Comparison of ENCODE assay signal across 10 mouse cellular contexts in genomic region chr6:72378510-72379234, GRCm38 (mm10). TPM values are rescaled to one million over a fixed set of nuclear protein-coding genes. Genes with fewer than 3 reads are reported as not detected.
DNase-seq lines count a peak whose midpoint lies in the region; ATAC-seq and TF ChIP-seq lines count a peak whose summit lies in the region.
"Had no signal": no experiment of that assay in that cellular context is flagged by ENCODE, and none has a peak within 500 bp of the region (broad histone marks: within the 10 kb centered on the region; RNA-seq: fewer than 3 reads in every experiment).

No protein-coding gene starts in this region.

- H3K4me2 ChIP-seq in heart, embryonic 12.5 days = peak overlapping the region; percentile 67
- peak overlapping the region; percentile 68 for H3K4me2 ChIP-seq in liver, embryonic 11.5 days
- H3K4me2 ChIP-seq in liver, embryonic 14.5 days (ENCODE audit: low read depth) = peak overlapping the region; percentile 73

- no peak overlapping the region for H3K9ac ChIP-seq in heart, embryonic 12.5 days
- H3K9ac ChIP-seq in liver, embryonic 11.5 days (ENCODE audit: low read depth, low read length) = peak overlapping the region; percentile 80; the same call in 1 of the 2 replicates
- peak overlapping the region; percentile 93 for H3K9ac ChIP-seq in liver, embryonic 14.5 days (replicated peaks)

- H3K36me3 ChIP-seq in heart, embryonic 12.5 days = peaks cover 11% of the 10 kb centered on the region; the same call in 1 of the 2 replicates
- no peaks in the 10 kb centered on the region for H3K36me3 ChIP-seq in liver, embryonic 11.5 days (ENCODE audit: control insufficient read depth, insufficient read depth, low read length)
- no peaks in the 10 kb centered on the region for H3K36me3 ChIP-seq in liver, embryonic 14.5 days (replicated peaks; ENCODE audit: control insufficient read depth, insufficient read depth, low read depth)

- ATAC-seq in heart, embryonic 12.5 days (ENCODE audit: insufficient number of reproducible peaks, low FRiP score) = no peak
- ATAC-seq in liver, embryonic 11.5 days (replicated peaks; ENCODE audit: low FRiP score) = no peak
- ATAC-seq in liver, embryonic 14.5 days (ENCODE audit: insufficient read depth) = no peak
- ATAC-seq: intestine, postnatal 0 days had no signal

- no peak overlapping the region for H3K4me3 ChIP-seq in heart, embryonic 12.5 days
- H3K4me3 ChIP-seq in liver, embryonic 11.5 days (ENCODE audit: low read depth, low read length) = peak overlapping the region; percentile 78
- H3K4me3 ChIP-seq in bone marrow, adult 2 months (replicated peaks; ENCODE audit: control insufficient read depth, low read depth, low read length) = peak overlapping the region; percentile 90
- peak overlapping the region; percentile 81 to 87 for H3K4me3 ChIP-seq in liver, embryonic 14.5 days (ENCODE audit: insufficient read depth in 1 of 2, low read depth in 2 of 2, low read length in 2 of 2)

- H3K9me3 ChIP-seq in heart, embryonic 12.5 days (replicated peaks) = no peaks in the 10 kb centered on the region
- no peaks in the 10 kb centered on the region for H3K9me3 ChIP-seq in liver, embryonic 11.5 days (ENCODE audit: control insufficient read depth, low read length)
- H3K9me3 ChIP-seq in liver, embryonic 14.5 days (ENCODE audit: control insufficient read depth, low read length) = no peaks in the 10 kb centered on the region

- peaks cover 18% of the 10 kb centered on the region for H3K4me1 ChIP-seq in heart, embryonic 12.5 days (replicated peaks)
- H3K4me1 ChIP-seq in liver, embryonic 11.5 days (replicated peaks; ENCODE audit: control insufficient read depth, insufficient read depth, low read length) = peaks cover 36% of the 10 kb centered on the region
- peaks cover 6% of the 10 kb centered on the region; the same call in 1 of the 2 replicates for H3K4me1 ChIP-seq in bone marrow, adult 2 months (ENCODE audit: control insufficient read depth, insufficient read depth, low read length)
- peaks cover 43 to 52% of the 10 kb centered on the region in 2 experiments for H3K4me1 ChIP-seq in liver, embryonic 14.5 days (replicated peaks; ENCODE audit: control insufficient read depth in 2 of 2, insufficient read depth in 2 of 2, low read length in 1 of 2)

- peak overlapping the region; percentile 80 for H3K27ac ChIP-seq in heart, embryonic 12.5 days (ENCODE audit: poor library complexity, severe bottlenecking)
- no peak overlapping the region for H3K27ac ChIP-seq in liver, embryonic 11.5 days (ENCODE audit: low read depth, low read length)
- no peak overlapping the region for H3K27ac ChIP-seq in bone marrow, adult 2 months (ENCODE audit: control insufficient read depth, insufficient read depth, low read depth, low read length, poor library complexity)
- H3K27ac ChIP-seq in liver, embryonic 14.5 days = no peak overlapping the region; the same call in 1 of the 2 replicates

- no peak for DNase-seq in heart, postnatal 14 days
- no peak for DNase-seq in liver, embryonic 11.5 days (ENCODE audit: low spot score)
- no peak for DNase-seq in liver
- DNase-seq in liver, embryonic 14.5 days (ENCODE audit: low read depth in 3 of 3, low spot score in 3 of 3) = no peak
- DNase-seq in left cerebral cortex, adult 9 months (ENCODE audit: low spot score in 2 of 2) = no peak
- DNase-seq: cerebellum, adult 8-10 months; embryo, embryonic 11 days had no signal

- WGBS in heart, embryonic 12.5 days = 85% methylated on average over 8 of the region's 8 CpGs
- 73% methylated on average over 8 of the region's 8 CpGs for WGBS in liver, embryonic 11.5 days
- 60% methylated on average over 8 of the region's 8 CpGs for WGBS in bone marrow, adult 2 months
- WGBS in liver, embryonic 14.5 days (ENCODE audit: insufficient replicate concordance) = 53% methylated on average over 8 of the region's 8 CpGs

- no peak for TF ChIP-seq POLR2A in bone marrow, adult 2 months (IDR thresholded peaks at IDR 0.05; ENCODE audit: borderline replicate concordance, control insufficient read depth, low read depth, low read length)

- TF ChIP-seq CTCF in bone marrow, adult 2 months (IDR thresholded peaks at IDR 0.05; ENCODE audit: control insufficient read depth, insufficient read depth, low read length) = no peak
- TF ChIP-seq CTCF in liver, embryonic 14.5 days (IDR thresholded peaks at IDR 0.05; ENCODE audit: low read depth) = peak; percentile 32; the same call in 1 of the 2 replicates

- no peaks in the 10 kb centered on the region for H3K27me3 ChIP-seq in heart, embryonic 12.5 days (replicated peaks)
- no peaks in the 10 kb centered on the region for H3K27me3 ChIP-seq in liver, embryonic 11.5 days (replicated peaks; ENCODE audit: control insufficient read depth, insufficient read depth, low read length)
- H3K27me3 ChIP-seq in liver, embryonic 14.5 days (ENCODE audit: control insufficient read depth, insufficient read depth, low read length) = no peaks in the 10 kb centered on the region

- TF ChIP-seq EP300 in liver, embryonic 14.5 days (IDR thresholded peaks at IDR 0.05; ENCODE audit: low read depth) = no peak

- intact Hi-C loops in heart, postnatal 14 days (cut with DNase I) = no loop called here

RNA-seq across cellular contexts. Expression of gene Vamp5, which starts 1.6 kb away (rescaled TPM):
- polyA plus RNA-seq in heart, embryonic 12.5 days (2016; fragmentation: Nextera tagmentation; extraction: Ambion mirVana) = 48.3 and 52.1 TPM in 2 replicates
- 10 to 100 TPM; 48.8 to 54.0 TPM for total RNA-seq in heart, postnatal 14 days (2021)
- 164 and 181 TPM in 2 replicates for polyA plus RNA-seq in liver, embryonic 11.5 days (2014; fragmentation: Nextera tagmentation; extraction: Ambion mirVana)
- polyA plus RNA-seq in bone marrow, adult 2 months (2011; ENCODE audit: insufficient read depth, insufficient read length, low replicate concordance, missing spikeins) = 80.8 and 96.2 TPM in 2 replicates
- 72.5 and 80.0 TPM in 2 replicates for polyA plus RNA-seq in liver, embryonic 14.5 days (2012; rRNA removed)
- 81.0 and 94.5 TPM in 2 replicates for polyA plus RNA-seq in liver, embryonic 14.5 days (2014; fragmentation: Nextera tagmentation; extraction: Ambion mirVana)

RNA-seq across cellular contexts. Expression of gene Vamp8, which starts 11.8 kb away (rescaled TPM):
- polyA plus RNA-seq in heart, embryonic 12.5 days (2016; fragmentation: Nextera tagmentation; extraction: Ambion mirVana) = 111 and 112 TPM in 2 replicates
- total RNA-seq in heart, postnatal 14 days (2021) = 10 to 100 TPM; 71.0 to 75.5 TPM
- polyA plus RNA-seq in liver, embryonic 11.5 days (2014; fragmentation: Nextera tagmentation; extraction: Ambion mirVana) = 265 and 274 TPM in 2 replicates
- polyA plus RNA-seq in bone marrow, adult 2 months (2011; ENCODE audit: insufficient read depth, insufficient read length, low replicate concordance, missing spikeins) = 483 and 542 TPM in 2 replicates
- 129 and 188 TPM in 2 replicates for polyA plus RNA-seq in liver, embryonic 14.5 days (2012; rRNA removed)
- 266 and 276 TPM in 2 replicates for polyA plus RNA-seq in liver, embryonic 14.5 days (2014; fragmentation: Nextera tagmentation; extraction: Ambion mirVana)

RNA-seq across cellular contexts. Expression of gene Rnf181, which starts 11.9 kb away (rescaled TPM):
- polyA plus RNA-seq in heart, embryonic 12.5 days (2016; fragmentation: Nextera tagmentation; extraction: Ambion mirVana) = 90.0 and 92.9 TPM in 2 replicates
- 10 to 100 TPM; 45.5 to 46.5 TPM for total RNA-seq in heart, postnatal 14 days (2021)
- 106 and 112 TPM in 2 replicates for polyA plus RNA-seq in liver, embryonic 11.5 days (2014; fragmentation: Nextera tagmentation; extraction: Ambion mirVana)
- polyA plus RNA-seq in bone marrow, adult 2 months (2011; ENCODE audit: insufficient read depth, insufficient read length, low replicate concordance, missing spikeins) = 62.6 and 104 TPM in 2 replicates
- 40.3 and 42.8 TPM in 2 replicates for polyA plus RNA-seq in liver, embryonic 14.5 days (2012; rRNA removed)
- 68.0 and 75.4 TPM in 2 replicates for polyA plus RNA-seq in liver, embryonic 14.5 days (2014; fragmentation: Nextera tagmentation; extraction: Ambion mirVana)

RNA-seq across cellular contexts. Expression of gene Tmem150a, which starts 23.4 kb away (rescaled TPM):
- polyA plus RNA-seq in heart, embryonic 12.5 days (2016; fragmentation: Nextera tagmentation; extraction: Ambion mirVana) = 13.3 and 13.5 TPM in 2 replicates
- 10 to 100 TPM; 14.7 to 17.6 TPM for total RNA-seq in heart, postnatal 14 days (2021)
- polyA plus RNA-seq in liver, embryonic 11.5 days (2014; fragmentation: Nextera tagmentation; extraction: Ambion mirVana) = 39.5 and 40.3 TPM in 2 replicates
- 2.2 and 10.2 TPM in 2 replicates for polyA plus RNA-seq in bone marrow, adult 2 months (2011; ENCODE audit: insufficient read depth, insufficient read length, low replicate concordance, missing spikeins)
- polyA plus RNA-seq in liver, embryonic 14.5 days (2012; rRNA removed) = 39.0 and 58.3 TPM in 2 replicates
- 43.6 and 48.0 TPM in 2 replicates for polyA plus RNA-seq in liver, embryonic 14.5 days (2014; fragmentation: Nextera tagmentation; extraction: Ambion mirVana)

RNA-seq across cellular contexts. Expression of gene 0610030E20Rik, which starts 31.6 kb away (rescaled TPM):
- polyA plus RNA-seq in heart, embryonic 12.5 days (2016; fragmentation: Nextera tagmentation; extraction: Ambion mirVana) = 17.2 and 19.9 TPM in 2 replicates
- 10 to 100 TPM; 13.1 to 14.4 TPM for total RNA-seq in heart, postnatal 14 days (2021)
- 17.1 and 19.4 TPM in 2 replicates for polyA plus RNA-seq in liver, embryonic 11.5 days (2014; fragmentation: Nextera tagmentation; extraction: Ambion mirVana)
- polyA plus RNA-seq in bone marrow, adult 2 months (2011; ENCODE audit: insufficient read depth, insufficient read length, low replicate concordance, missing spikeins) = 12.9 and 21.8 TPM in 2 replicates
- polyA plus RNA-seq in liver, embryonic 14.5 days (2012; rRNA removed) = 8.7 and 10.1 TPM in 2 replicates
- polyA plus RNA-seq in liver, embryonic 14.5 days (2014; fragmentation: Nextera tagmentation; extraction: Ambion mirVana) = 7.9 and 10.9 TPM in 2 replicates
